9 mouse cellular contexts compared by ENCODE assay signal in genomic region chr3:127706445-127707088, GRCm38 (mm10).
A peak's percentile ranks its signal among the peaks of the same experiment; 100 is the strongest.
DNase-seq lines count a peak whose midpoint lies in the region; ATAC-seq and TF ChIP-seq lines count a peak whose summit lies in the region.
"Had no signal": no experiment of that assay in that cellular context is flagged by ENCODE, and none has a peak within 500 bp of the region (broad histone marks: within the 10 kb centered on the region; RNA-seq: fewer than 3 reads in every experiment).

No protein-coding gene starts in this region.

- no peak overlapping the region for H3K9ac ChIP-seq in heart, embryonic 16.5 days (ENCODE audit: low read length)
- 0 out of 2 replicates have a peak overlapping the region, but pooled peaks have one; percentile 46 for H3K9ac ChIP-seq in embryonic facial prominence, embryonic 13.5 days
- 0 out of 2 replicates have a peak overlapping the region, but pooled peaks have one; percentile 29 for H3K9ac ChIP-seq in hindbrain, embryonic 14.5 days
- no peak overlapping the region; the same call in 1 of the 2 replicates for H3K9ac ChIP-seq in midbrain, embryonic 14.5 days (replicated peaks; ENCODE audit: low read length)

- TF ChIP-seq POLR2A in thymus, adult 2 months (IDR thresholded peaks at IDR 0.05; ENCODE audit: control insufficient read depth, extremely low read depth, insufficient read depth, low read length, poor library complexity), result no peak

- H3K4me2 ChIP-seq in heart, embryonic 16.5 days (ENCODE audit: low read depth, low read length), result peak overlapping the region; percentile 56
- H3K4me2 ChIP-seq in embryonic facial prominence, embryonic 13.5 days, result peak overlapping the region; percentile 62
- H3K4me2 ChIP-seq in hindbrain, embryonic 14.5 days (replicated peaks), result peak overlapping the region; percentile 50
- peak overlapping the region; percentile 59 for H3K4me2 ChIP-seq in midbrain, embryonic 14.5 days (ENCODE audit: low read length)

- H3K36me3 ChIP-seq in heart, embryonic 16.5 days (ENCODE audit: control insufficient read depth, insufficient read depth), result no peaks in the 10 kb centered on the region
- no peaks in the 10 kb centered on the region for H3K36me3 ChIP-seq in embryonic facial prominence, embryonic 13.5 days
- H3K36me3 ChIP-seq in hindbrain, embryonic 14.5 days (replicated peaks; ENCODE audit: control insufficient read depth, insufficient read depth), result no peaks in the 10 kb centered on the region
- no peaks in the 10 kb centered on the region for H3K36me3 ChIP-seq in midbrain, embryonic 14.5 days (ENCODE audit: control insufficient read depth, insufficient read depth, low read length)
- H3K36me3 ChIP-seq in thymus, adult 2 months (ENCODE audit: control insufficient read depth, insufficient read depth, low read length), result no peaks in the 10 kb centered on the region

- no peaks in the 10 kb centered on the region for H3K27me3 ChIP-seq in heart, embryonic 16.5 days (ENCODE audit: control insufficient read depth, insufficient read depth, low read length)
- no peaks in the 10 kb centered on the region for H3K27me3 ChIP-seq in embryonic facial prominence, embryonic 13.5 days
- H3K27me3 ChIP-seq in hindbrain, embryonic 14.5 days (ENCODE audit: control insufficient read depth, insufficient read depth, low read length), result no peaks in the 10 kb centered on the region
- peaks cover 5% of the 10 kb centered on the region; the same call in 1 of the 2 replicates for H3K27me3 ChIP-seq in midbrain, embryonic 14.5 days (ENCODE audit: control insufficient read depth, insufficient read depth, low read length)
- no peaks in the 10 kb centered on the region for H3K27me3 ChIP-seq in thymus, adult 2 months (ENCODE audit: control insufficient read depth, insufficient read depth, low read length)

- TF ChIP-seq CTCF in thymus, adult 2 months (IDR thresholded peaks at IDR 0.05; ENCODE audit: borderline replicate concordance, control insufficient read depth, extremely low read depth, insufficient read depth, low read length, poor library complexity), result no peak

- H3K4me1 ChIP-seq in heart, embryonic 16.5 days (ENCODE audit: control insufficient read depth, insufficient read depth, low read length), result peaks cover 10% of the 10 kb centered on the region
- peaks cover 14% of the 10 kb centered on the region for H3K4me1 ChIP-seq in embryonic facial prominence, embryonic 13.5 days
- peaks cover 5% of the 10 kb centered on the region for H3K4me1 ChIP-seq in hindbrain, embryonic 14.5 days (replicated peaks; ENCODE audit: control insufficient read depth, insufficient read depth, low read length)
- H3K4me1 ChIP-seq in midbrain, embryonic 14.5 days (ENCODE audit: control insufficient read depth, insufficient read depth, low read length), result peaks cover 21% of the 10 kb centered on the region; the same call in 1 of the 2 replicates
- 0 out of 2 replicates have a peak, but pooled peaks cover 3% of the 10 kb centered on the region for H3K4me1 ChIP-seq in thymus, adult 2 months (replicated peaks; ENCODE audit: control insufficient read depth, insufficient read depth, low read length)

- no peak overlapping the region for H3K27ac ChIP-seq in heart, embryonic 16.5 days (ENCODE audit: low read length)
- H3K27ac ChIP-seq in embryonic facial prominence, embryonic 13.5 days, result peak overlapping the region; percentile 11; the same call in 1 of the 2 replicates
- H3K27ac ChIP-seq in hindbrain, embryonic 14.5 days, result peak overlapping the region; percentile 27
- H3K27ac ChIP-seq in midbrain, embryonic 14.5 days (replicated peaks; ENCODE audit: low read depth, low read length), result peak overlapping the region; percentile 72
- no peak overlapping the region for H3K27ac ChIP-seq in thymus, adult 2 months (ENCODE audit: control insufficient read depth, insufficient read depth, low read length)

- no peak for ATAC-seq in heart, embryonic 16.5 days (replicated peaks; ENCODE audit: extremely low read depth, insufficient read depth, low FRiP score)
- ATAC-seq in embryonic facial prominence, embryonic 13.5 days (ENCODE audit: insufficient number of reproducible peaks, insufficient read depth, low FRiP score, low TSS enrichment, low read depth), result no peak
- no peak for ATAC-seq in hindbrain, embryonic 14.5 days (ENCODE audit: low FRiP score)
- ATAC-seq in midbrain, embryonic 14.5 days (ENCODE audit: low FRiP score, low TSS enrichment), result peak; percentile 25; the same call in 1 of the 2 replicates

- WGBS in heart, embryonic 16.5 days, result 71% methylated on average over 8 of the region's 8 CpGs
- 54% methylated on average over 8 of the region's 8 CpGs for WGBS in embryonic facial prominence, embryonic 13.5 days
- WGBS in hindbrain, embryonic 14.5 days, result 37% methylated on average over 8 of the region's 8 CpGs
- 38% methylated on average over 8 of the region's 8 CpGs for WGBS in midbrain, embryonic 14.5 days
- 90% methylated on average over 8 of the region's 8 CpGs for WGBS in thymus, adult 2 months

- no peak for DNase-seq in heart, postnatal 36 days
- DNase-seq in hindbrain, embryonic 14.5 days (ENCODE audit: low spot score), result no peak
- DNase-seq in midbrain, embryonic 14.5 days, result no peak
- DNase-seq in cerebellum, adult 9-11 months, result no peak
- DNase-seq in natural killer cell, adult 2 months (ENCODE audit: low spot score in 2 of 2), result no peak
- no peak for DNase-seq in thymus, adult 2 months
- DNase-seq: cerebellum, postnatal 14 days had no signal

- intact Hi-C loops in heart, postnatal 36 days (cut with DNase I), result no loop called here

- no peaks in the 10 kb centered on the region for H3K9me3 ChIP-seq in heart, embryonic 16.5 days (replicated peaks; ENCODE audit: control insufficient read depth, low read length)
- H3K9me3 ChIP-seq in embryonic facial prominence, embryonic 13.5 days, result no peaks in the 10 kb centered on the region
- H3K9me3 ChIP-seq in hindbrain, embryonic 14.5 days (ENCODE audit: control insufficient read depth, low read length), result no peaks in the 10 kb centered on the region
- H3K9me3 ChIP-seq in midbrain, embryonic 14.5 days (ENCODE audit: control insufficient read depth, low read length), result no peaks in the 10 kb centered on the region

- H3K4me3 ChIP-seq in heart, embryonic 16.5 days (ENCODE audit: low read length), result no peak overlapping the region
- peak overlapping the region; percentile 34 for H3K4me3 ChIP-seq in embryonic facial prominence, embryonic 13.5 days
- H3K4me3 ChIP-seq in hindbrain, embryonic 14.5 days (replicated peaks; ENCODE audit: low read length), result peak overlapping the region; percentile 15
- peak overlapping the region; percentile 27; the same call in 1 of the 2 replicates for H3K4me3 ChIP-seq in midbrain, embryonic 14.5 days (replicated peaks; ENCODE audit: low read depth, low read length)
- H3K4me3 ChIP-seq in thymus, adult 2 months (ENCODE audit: control insufficient read depth, insufficient read depth, low read length), result no peak overlapping the region

Comparison
In these comparisons a context has a peak if more than half of its experiments do, and no peak if none do; other contexts are left out.
1. H3K27ac ChIP-seq: peak in embryonic facial prominence, embryonic 13.5 days (single experiment), hindbrain, embryonic 14.5 days (single experiment) and midbrain, embryonic 14.5 days (single experiment); none in heart, embryonic 16.5 days (single experiment) and thymus, adult 2 months (single experiment).
2. H3K4me3 ChIP-seq: peak in embryonic facial prominence, embryonic 13.5 days (single experiment), hindbrain, embryonic 14.5 days (single experiment) and midbrain, embryonic 14.5 days (single experiment); none in heart, embryonic 16.5 days (single experiment) and thymus, adult 2 months (single experiment).
3. H3K9ac ChIP-seq: peak in embryonic facial prominence, embryonic 13.5 days (single experiment) and hindbrain, embryonic 14.5 days (single experiment); none in heart, embryonic 16.5 days (single experiment) and midbrain, embryonic 14.5 days (single experiment).
4. Peak in every context shown above with its lines, with median percentiles within 50 percentile points of each other: H3K4me2 ChIP-seq.